Mouse (Mus musculus): ENCODE measurements around the gene St14.
"Not testable (repeated sequence)": the region's sequence is repeated elsewhere in the genome, so short reads cannot be mapped to it uniquely, and the experiment has no call there.

- not testable (repeated sequence) for TF ChIP-seq CTCF, EP300 (IDR thresholded peaks at IDR 0.05; ENCODE audit: low read depth)
Measured at GRCm38 (mm10) chr9:31051509-31051908, 80.1 kb downstream of the St14 start.

All from liver, postnatal 0 days (tissue).